Mouse (Mus musculus): ENCODE measurements around the gene Scap. TPM values are rescaled to one million over a fixed set of nuclear protein-coding genes. Genes with fewer than 3 reads are reported as not detected.

Gene Scap
- polyA plus RNA-seq, 1 experiment from 2014 or later: 50.2 TPM

Other genes starting within 250 kb of the Scap start
- 154 and 156 TPM in 2 replicates for gene Smarcc1, start 215.6 kb upstream of the Scap start, polyA plus RNA-seq (2015; fragmentation: Nextera tagmentation; extraction: Ambion mirVana)
- gene Dhx30, start 215.5 kb upstream of the Scap start, polyA plus RNA-seq (2015; fragmentation: Nextera tagmentation; extraction: Ambion mirVana): 211 and 214 TPM in 2 replicates
- gene Cspg5, start 89.5 kb upstream of the Scap start, polyA plus RNA-seq (2015; fragmentation: Nextera tagmentation; extraction: Ambion mirVana): 84.5 and 90.8 TPM in 2 replicates
- gene Elp6, start 28.1 kb upstream of the Scap start, polyA plus RNA-seq (2015; fragmentation: Nextera tagmentation; extraction: Ambion mirVana): 34.9 and 36.4 TPM in 2 replicates
- gene Ptpn23, start 74.9 kb downstream of the Scap start, polyA plus RNA-seq (2015; fragmentation: Nextera tagmentation; extraction: Ambion mirVana): 22.5 and 24.0 TPM in 2 replicates
- gene Ngp, start 86.5 kb downstream of the Scap start, polyA plus RNA-seq (2015; fragmentation: Nextera tagmentation; extraction: Ambion mirVana): 0.41 and 1.6 TPM in 2 replicates
- 14.0 and 14.2 TPM in 2 replicates for gene Klhl18, start 143.4 kb downstream of the Scap start, polyA plus RNA-seq (2015; fragmentation: Nextera tagmentation; extraction: Ambion mirVana)
- 2.7 and 4.1 TPM in 2 replicates for gene Kif9, start 143.7 kb downstream of the Scap start, polyA plus RNA-seq (2015; fragmentation: Nextera tagmentation; extraction: Ambion mirVana)
- gene Setd2, start 199.3 kb downstream of the Scap start, polyA plus RNA-seq (2015; fragmentation: Nextera tagmentation; extraction: Ambion mirVana): 36.2 and 36.7 TPM in 2 replicates